10 mouse cellular contexts compared by ENCODE assay signal in genomic region chr1:120685650-120686244, GRCm38 (mm10).
DNase-seq lines count a peak whose midpoint lies in the region; ATAC-seq and TF ChIP-seq lines count a peak whose summit lies in the region.
"Had no signal": no experiment of that assay in that cellular context is flagged by ENCODE, and none has a peak within 500 bp of the region (broad histone marks: within the 10 kb centered on the region; RNA-seq: fewer than 3 reads in every experiment).

No protein-coding gene starts in this region.

- H3K9me3 ChIP-seq in CH12.LX (replicated peaks; ENCODE audit: low read length): no peaks in the 10 kb centered on the region
- no peaks in the 10 kb centered on the region for H3K9me3 ChIP-seq in limb, embryonic 13.5 days
- no peaks in the 10 kb centered on the region for H3K9me3 ChIP-seq in heart, embryonic 10.5 days

- 37% methylated on average over 6 of the region's 6 CpGs for WGBS in limb, embryonic 13.5 days
- WGBS in heart, embryonic 10.5 days: 47% methylated on average over 6 of the region's 6 CpGs

- no peak overlapping the region for H3K4me2 ChIP-seq in CH12.LX (ENCODE audit: insufficient read depth, low read depth, poor library complexity, severe bottlenecking)
- no peak overlapping the region for H3K4me2 ChIP-seq in limb, embryonic 13.5 days (replicated peaks)

- intact Hi-C loops in heart, postnatal 14 days (cut with DNase I): no loop called here

- no peak overlapping the region for H3K27ac ChIP-seq in CH12.LX (ENCODE audit: insufficient read depth, low read depth)
- no peak overlapping the region for H3K27ac ChIP-seq in limb, embryonic 13.5 days
- H3K27ac ChIP-seq in heart, embryonic 10.5 days: no peak overlapping the region

- peak; percentile 10 for DNase-seq in heart, postnatal 4 days
- no peak for DNase-seq in heart, postnatal 14 days
- DNase-seq in CH12.LX (ENCODE audit: extremely low read depth): peak; percentile 60
- DNase-seq in brain, embryonic 14.5 days (ENCODE audit: low read depth): peak; percentile 24
- DNase-seq in c-Kit-positive CD71-positive TER-119-positive erythroid progenitor cells, embryonic 14.5 days (ENCODE audit: low spot score): no peak
- no peak for DNase-seq in heart, embryonic 10.5 days (ENCODE audit: low spot score)
- DNase-seq: adrenal gland, postnatal 25 days; lung, postnatal 14 days had no signal

- H3K4me3 ChIP-seq in CH12.LX (replicated peaks in 1 of 3; ENCODE audit: low read depth in 2 of 3, low read length in 2 of 3, poor library complexity in 1 of 3): no peak overlapping the region
- H3K4me3 ChIP-seq in limb, embryonic 13.5 days: no peak overlapping the region
- no peak overlapping the region for H3K4me3 ChIP-seq in heart, embryonic 10.5 days

- H3K36me3 ChIP-seq in CH12.LX (replicated peaks in 1 of 2; ENCODE audit: control insufficient read depth in 1 of 2, insufficient read depth in 1 of 2, low read length in 1 of 2): no peaks in the 10 kb centered on the region
- H3K36me3 ChIP-seq in limb, embryonic 13.5 days: no peaks in the 10 kb centered on the region
- H3K36me3 ChIP-seq in heart, embryonic 10.5 days: no peaks in the 10 kb centered on the region

- TF ChIP-seq CTCF in CH12.LX (conservative IDR thresholded peaks at IDR 0.05 in 1 of 2, IDR thresholded peaks at IDR 0.05 in 1 of 2; ENCODE audit: low read depth in 2 of 2, low read length in 2 of 2): peak; percentile 53 to 75
- peak; percentile 42; the same call in 1 of the 2 replicates for TF ChIP-seq CTCF in brain, embryonic 14.5 days (IDR thresholded peaks at IDR 0.05; ENCODE audit: borderline replicate concordance, extremely low read depth, insufficient read depth, insufficient read length)

- peak; percentile 63 for TF ChIP-seq RAD21 in CH12.LX (IDR thresholded peaks at IDR 0.05; ENCODE audit: low read depth, low read length)

- no peak for TF ChIP-seq POLR2A in CH12.LX (IDR thresholded peaks at IDR 0.05; ENCODE audit: low read depth, low read length)
- TF ChIP-seq POLR2A in brain, embryonic 14.5 days (IDR thresholded peaks at IDR 0.05; ENCODE audit: borderline replicate concordance, extremely low read depth, insufficient read depth, insufficient read length, poor library complexity, severe bottlenecking): no peak

- no peaks in the 10 kb centered on the region for H3K79me2 ChIP-seq in CH12.LX (replicated peaks; ENCODE audit: control insufficient read depth, extremely low read depth, insufficient read depth, poor library complexity, severe bottlenecking)

- H3K4me1 ChIP-seq in CH12.LX (ENCODE audit: control insufficient read depth in 1 of 2, insufficient read depth in 2 of 2): peaks cover 9 to 46% of the 10 kb centered on the region in 2 experiments
- peaks cover 43% of the 10 kb centered on the region for H3K4me1 ChIP-seq in limb, embryonic 13.5 days
- no peaks in the 10 kb centered on the region for H3K4me1 ChIP-seq in heart, embryonic 10.5 days

- dilution Hi-C loops in CH12.LX (cut with MboI; ENCODE audit: extremely low pct_ligation_motif_present, extremely low pct_unique_long_range_greater_than_20kb, low sequenced_read_pairs): no loop called here

- no peaks in the 10 kb centered on the region for H3K27me3 ChIP-seq in CH12.LX (replicated peaks)
- peaks cover 21% of the 10 kb centered on the region for H3K27me3 ChIP-seq in limb, embryonic 13.5 days
- H3K27me3 ChIP-seq in heart, embryonic 10.5 days (ENCODE audit: insufficient read depth, poor library complexity, severe bottlenecking): 0 out of 2 replicates have a peak, but pooled peaks cover 4% of the 10 kb centered on the region

- no peak overlapping the region for H3K9ac ChIP-seq in CH12.LX (ENCODE audit: insufficient read depth, low read depth)
- H3K9ac ChIP-seq in limb, embryonic 13.5 days: no peak overlapping the region

- ATAC-seq in limb, embryonic 13.5 days (ENCODE audit: low FRiP score, low read depth): peak; percentile 34; the same call in 1 of the 2 replicates
- no peak for ATAC-seq in erythroblast, adult 5-6 weeks (replicated peaks; ENCODE audit: low FRiP score, poor library complexity, severe bottlenecking)

- in situ Hi-C loops in CH12.LX (cut with MboI; ENCODE audit: low pct_ligation_motif_present, low pct_unique_long_range_greater_than_20kb, low sequenced_read_pairs): loop anchor here (10.0 kb wide), 1 partner anchor 91 kb away; no protein-coding TSS in a partner anchor

- no peak for TF ChIP-seq EP300 in CH12.LX (IDR thresholded peaks at IDR 0.05; ENCODE audit: low read length)

TF ChIP-seq in CH12.LX, 34 proteins besides CTCF, POLR2A, EP300 and RAD21:
- TF ChIP-seq KAT2A (IDR thresholded peaks at IDR 0.05; ENCODE audit: insufficient replicate concordance, low read length) (no peak), SMC3 (IDR thresholded peaks at IDR 0.05; ENCODE audit: low read depth, low read length) (peak; percentile 82), SIN3A (IDR thresholded peaks at IDR 0.05; ENCODE audit: low read length) (no peak)

Comparison
In these comparisons a context has a peak if more than half of its experiments do, and no peak if none do; other contexts are left out.
1. DNase-seq: peak in heart, postnatal 4 days (single experiment), CH12.LX (single experiment) and brain, embryonic 14.5 days (single experiment); none in heart, postnatal 14 days (0 of 2), c-Kit-positive CD71-positive TER-119-positive erythroid progenitor cells, embryonic 14.5 days (single experiment) and heart, embryonic 10.5 days (single experiment).